Mouse (Mus musculus) MEL (cell line): ENCODE results near the gene Gm35549.

Experiments
- CTCF ChIP-seq, 3 experiments: IDR thresholded peaks in 2 of 3; conservative IDR thresholded peaks in 1 of 3; 2 replicates each; pipeline ENCODE4 v1.5.1; 2011 to 2012; ENCODE audit warnings: low read length in 3 of 3, low read depth in 2 of 3, mild to moderate bottlenecking in 2 of 3, improper control_type of control experiment in 1 of 3, inconsistent platforms in 1 of 3, mixed read lengths in 1 of 3, moderate library complexity in 1 of 3; ENCODE audit not compliant: control insufficient read depth in 1 of 3, insufficient read depth in 1 of 3, poor library complexity in 1 of 3, severe bottlenecking in 1 of 3
- E2F4 ChIP-seq: IDR thresholded peaks from 2 replicates; pipeline ENCODE4 v1.6.1; 2011; ENCODE audit warnings: low read depth, low read length, improper control_type of control experiment, borderline replicate concordance
- EP300 ChIP-seq, 2 experiments: IDR thresholded peaks; 2 replicates each; pipeline ENCODE4 v1.6.1; 2011; ENCODE audit warnings: improper control_type of control experiment in 2 of 2, low read length in 2 of 2, low read depth in 1 of 2, mild to moderate bottlenecking in 1 of 2
- GATA1 ChIP-seq: IDR thresholded peaks from 2 replicates; pipeline ENCODE4 v1.6.1; 2011; ENCODE audit warnings: low read depth, low read length, improper control_type of control experiment
- MAZ ChIP-seq: IDR thresholded peaks from 2 replicates; pipeline ENCODE4 v1.6.1; 2012; ENCODE audit warnings: low read depth, mild to moderate bottlenecking, inconsistent platforms, low read length, improper control_type of control experiment
- NELFE ChIP-seq: IDR thresholded peaks from 2 replicates; pipeline ENCODE4 v1.6.1; 2011; ENCODE audit warnings: low read depth, low read length, improper control_type of control experiment
- POLR2A ChIP-seq, 2 experiments: IDR thresholded peaks; 2 replicates each; pipeline ENCODE4 v1.6.1; 2011 to 2012; ENCODE audit warnings: low read length in 2 of 2, mild to moderate bottlenecking in 2 of 2, control low read depth in 1 of 2, improper control_type of control experiment in 1 of 2, low read depth in 1 of 2, moderate library complexity in 1 of 2; ENCODE audit not compliant: control insufficient read depth in 1 of 2, insufficient read depth in 1 of 2, poor library complexity in 1 of 2
- POLR2AphosphoS5 ChIP-seq: IDR thresholded peaks from 2 replicates; pipeline ENCODE4 v1.6.1; 2012; ENCODE audit warnings: low read depth, borderline replicate concordance, mild to moderate bottlenecking, inconsistent platforms, low read length, moderate library complexity, mixed read lengths
- SIN3A ChIP-seq: IDR thresholded peaks from 2 replicates; pipeline ENCODE4 v1.6.1; 2012; ENCODE audit warnings: low read length, improper control_type of control experiment, inconsistent platforms
- SMC3 ChIP-seq: IDR thresholded peaks from 2 replicates; pipeline ENCODE4 v1.6.1; 2011; ENCODE audit warnings: low read depth, low read length, improper control_type of control experiment
- TCF12 ChIP-seq: IDR thresholded peaks from 2 replicates; pipeline ENCODE4 v1.6.1; 2014; ENCODE audit warnings: low read depth, mild to moderate bottlenecking, inconsistent platforms, low read length, improper control_type of control experiment, moderate library complexity
- UBTF ChIP-seq: IDR thresholded peaks from 2 replicates; pipeline ENCODE4 v1.6.1; 2012; ENCODE audit warnings: low read depth, mild to moderate bottlenecking, inconsistent platforms, low read length, improper control_type of control experiment, moderate library complexity, borderline replicate concordance; ENCODE audit not compliant: insufficient read depth
- USF1 ChIP-seq: IDR thresholded peaks from 2 replicates; pipeline ENCODE4 v1.6.1; 2014; ENCODE audit warnings: low read depth, mild to moderate bottlenecking, inconsistent platforms, low read length, improper control_type of control experiment, moderate library complexity
- ZC3H11A ChIP-seq: IDR thresholded peaks from 2 replicates; pipeline ENCODE4 v1.6.1; 2012; ENCODE audit warnings: low read depth, mild to moderate bottlenecking, inconsistent platforms, low read length, improper control_type of control experiment

DNA sequence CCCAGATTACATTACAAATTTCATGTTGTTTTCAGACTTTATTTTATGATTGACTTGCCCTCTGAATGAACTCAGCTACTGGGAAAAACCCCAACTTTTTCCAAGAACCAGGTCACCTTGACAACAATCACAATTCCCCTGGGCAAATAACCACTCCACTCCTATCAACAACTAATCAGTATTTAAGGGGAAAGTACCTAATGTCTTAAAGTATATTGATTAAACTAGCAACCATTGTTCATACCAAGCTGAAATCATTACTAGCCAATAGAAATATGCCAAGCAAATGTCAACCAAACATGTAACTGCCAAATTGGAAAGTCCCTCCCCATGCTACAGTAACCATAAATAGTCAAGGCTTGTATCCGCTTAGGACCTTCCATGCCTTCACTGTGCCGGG, 31.3 kb upstream of the Gm35549 start:
- TF ChIP-seq CTCF (IDR thresholded peaks at IDR 0.05 in 2 of 3, conservative IDR thresholded peaks at IDR 0.05 in 1 of 3; ENCODE audit: control insufficient read depth in 1 of 3, insufficient read depth in 1 of 3, low read depth in 2 of 3, low read length in 3 of 3, poor library complexity in 1 of 3, severe bottlenecking in 1 of 3) (no peak), USF1 (no peak), MAZ (no peak), EP300 (IDR thresholded peaks at IDR 0.05; ENCODE audit: low read depth in 1 of 2, low read length in 2 of 2) (no peak), POLR2A (IDR thresholded peaks at IDR 0.05; ENCODE audit: control insufficient read depth in 1 of 2, insufficient read depth in 1 of 2, low read depth in 1 of 2, low read length in 2 of 2, poor library complexity in 1 of 2) (no peak), ZC3H11A (no peak), SIN3A (no peak), POLR2AphosphoS5 (no peak), TCF12 (no peak), GATA1 (no peak), UBTF (no peak), NELFE (no peak), SMC3 (no peak), E2F4 (no peak)
